Mouse (Mus musculus) gastrocnemius, postnatal 14 days (tissue): Measurements from ENCODE around the gene Ceacam1. TPM values are rescaled to one million over a fixed set of nuclear protein-coding genes. Genes with fewer than 3 reads are reported as not detected.
"Not testable (repeated sequence)": the region's sequence is repeated elsewhere in the genome, so short reads cannot be mapped to it uniquely, and the experiment has no call there.

Source experiments
- DNase-seq: peaks from one replicate; pipeline ENCODE4 v3.0.0; 2021; ENCODE audit warnings: mixed read lengths
- intact Hi-C: fragments of 180-260 bp; cut with DNase I; formaldehyde crosslinking; loops from one replicate; pipeline ENCODE4 v1.15.1; 2025; ENCODE audit warnings: low total_unique reads
- total RNA-seq, 2 experiments: library from RNA; stranded (reverse); gene quantifications; 2 replicates each; pipeline ENCODE4 v1.2.3; 2021

Gene Ceacam1
- total RNA-seq, 2 experiments from 2014 or later = 5.1 to 6.4 TPM

DNA sequence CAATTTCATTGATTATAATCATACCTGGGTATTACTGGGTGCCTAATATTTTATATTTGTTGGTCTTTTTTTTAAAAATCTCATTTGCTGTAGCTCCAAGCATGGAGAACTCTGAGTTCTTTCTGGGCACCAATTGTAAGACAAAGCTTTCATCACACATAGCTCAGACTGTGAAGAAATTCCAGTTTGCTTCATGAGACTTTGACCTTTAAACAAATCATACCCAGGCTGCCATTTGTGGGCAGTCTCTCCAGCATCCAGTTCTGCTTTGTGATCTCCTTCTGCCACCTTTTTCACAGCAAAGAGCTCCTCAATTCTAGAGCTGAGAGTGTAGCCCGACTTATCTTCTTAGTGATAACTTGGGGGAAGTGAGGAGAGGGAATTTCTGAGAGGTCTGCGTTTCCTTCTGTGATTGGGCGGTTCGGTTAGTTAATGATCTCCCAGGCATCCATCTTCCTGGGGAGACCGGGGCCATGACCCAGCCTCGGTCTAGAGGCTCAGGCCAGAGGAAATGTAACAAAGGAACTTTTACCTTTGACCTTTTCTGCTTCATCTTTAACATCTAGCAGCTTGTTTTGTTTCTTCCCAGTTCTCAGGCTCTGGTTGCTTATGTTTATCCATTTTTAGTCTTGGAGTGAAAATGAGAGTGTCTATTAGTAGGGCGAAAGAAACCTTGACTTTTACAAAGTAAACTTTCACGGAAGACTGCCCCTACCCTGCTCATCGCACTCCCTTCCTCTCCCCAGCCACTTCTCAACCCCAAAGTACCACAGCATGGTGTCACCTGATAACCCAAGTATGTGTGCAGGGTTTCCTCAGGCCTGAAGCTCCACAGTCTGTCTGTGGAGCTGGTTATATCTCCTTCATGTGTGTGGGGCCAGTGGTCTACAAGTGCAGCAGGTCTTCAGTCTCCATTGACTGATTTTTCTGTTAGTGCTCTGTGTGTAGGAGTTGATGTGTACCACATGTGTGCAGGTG is 27.2 kb downstream of the Ceacam1 start:
- intact Hi-C loops = no loop called here
- no peak for DNase-seq

- intact Hi-C loops = no loop called here
- DNase-seq = no peak
Measured at GRCm38 (mm10) chr7:25440816-25441153, 36.6 kb downstream of the Ceacam1 start.

DNA sequence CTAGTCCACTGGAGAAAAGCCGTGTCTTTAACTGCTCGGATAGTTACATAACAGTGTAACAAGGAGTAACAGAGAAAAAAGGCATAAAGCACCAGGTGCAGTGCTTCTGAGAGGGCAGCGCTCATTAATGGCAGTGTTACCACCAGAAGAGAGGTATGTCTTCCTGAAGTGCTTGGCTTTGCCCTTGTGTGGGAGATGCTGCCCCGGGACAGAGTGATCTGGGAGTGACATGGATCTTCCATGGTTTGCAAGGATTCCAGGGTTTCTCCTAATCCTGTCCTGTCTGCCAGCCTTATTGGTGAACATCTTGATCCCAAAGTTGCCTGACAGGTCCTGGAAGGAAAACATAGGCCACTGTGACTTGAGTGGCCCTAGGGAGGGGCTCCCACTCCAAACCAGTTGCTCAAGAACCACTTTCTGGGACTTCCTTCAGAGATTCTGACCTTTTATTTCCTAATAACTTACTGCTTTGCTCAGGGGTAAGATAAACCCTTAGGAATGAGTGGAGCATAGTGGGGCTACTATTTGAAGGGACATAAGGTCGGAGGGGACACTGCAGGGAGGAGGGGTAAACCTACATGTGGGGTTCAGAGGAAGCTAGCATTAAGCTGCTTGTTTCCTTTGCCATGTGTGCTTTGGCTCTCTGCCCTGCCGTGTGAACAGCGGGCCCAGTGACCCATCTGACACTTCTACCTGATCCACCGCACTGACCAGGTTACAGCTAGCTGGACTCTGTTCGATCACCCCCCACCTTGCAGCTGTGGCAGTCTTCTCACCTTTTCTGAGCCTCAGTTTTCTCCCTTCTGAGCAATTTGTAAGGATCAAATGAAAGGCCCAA is 37.2 kb downstream of the Ceacam1 start:
- intact Hi-C loops = no loop called here
- DNase-seq = no peak

- no peak for DNase-seq
- intact Hi-C loops = no loop called here
Measured at GRCm38 (mm10) chr7:25439124-25439822, 38.1 kb downstream of the Ceacam1 start.

DNA sequence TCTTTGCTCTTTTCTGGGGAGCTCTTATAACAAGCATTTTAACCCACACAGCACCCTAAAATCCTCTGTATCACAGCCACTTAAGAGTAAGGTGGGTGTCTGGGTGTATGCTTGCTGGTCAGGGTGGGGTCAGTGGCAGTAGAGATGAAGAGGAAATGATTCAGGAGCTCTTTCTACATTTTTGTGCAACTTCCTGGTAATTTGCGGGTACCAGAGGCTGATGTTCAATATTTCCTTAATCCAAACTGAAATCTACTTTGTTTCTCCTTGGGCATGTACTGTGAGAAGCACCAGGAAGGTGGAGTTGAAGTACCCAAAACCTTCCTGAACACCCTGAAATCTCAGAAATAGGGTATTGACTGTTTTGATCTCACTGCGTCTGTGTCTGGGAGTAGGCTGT is 40.7 kb downstream of the Ceacam1 start:
- no peak for DNase-seq
- intact Hi-C loops = no loop called here

- intact Hi-C loops = no loop called here
- no peak for DNase-seq
Measured at GRCm38 (mm10) chr7:25436226-25436625, 41.2 kb downstream of the Ceacam1 start.

DNA sequence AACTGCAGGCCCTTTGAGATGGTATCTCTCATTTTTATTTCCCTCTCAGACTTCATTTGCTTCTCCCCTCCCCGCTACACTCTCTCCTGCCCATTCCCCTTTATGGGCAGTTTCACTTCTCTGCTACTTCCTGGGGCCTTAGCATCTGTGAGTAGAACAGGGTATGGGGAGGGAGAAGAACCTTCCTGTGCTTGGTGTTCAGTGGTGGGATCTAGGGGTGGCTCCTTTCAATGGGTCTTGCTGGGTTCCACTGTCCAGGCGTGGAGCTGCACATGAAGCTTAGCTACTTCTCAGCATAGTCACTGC is 41.9 kb downstream of the Ceacam1 start:
- DNase-seq = no peak
- intact Hi-C loops = no loop called here

DNA sequence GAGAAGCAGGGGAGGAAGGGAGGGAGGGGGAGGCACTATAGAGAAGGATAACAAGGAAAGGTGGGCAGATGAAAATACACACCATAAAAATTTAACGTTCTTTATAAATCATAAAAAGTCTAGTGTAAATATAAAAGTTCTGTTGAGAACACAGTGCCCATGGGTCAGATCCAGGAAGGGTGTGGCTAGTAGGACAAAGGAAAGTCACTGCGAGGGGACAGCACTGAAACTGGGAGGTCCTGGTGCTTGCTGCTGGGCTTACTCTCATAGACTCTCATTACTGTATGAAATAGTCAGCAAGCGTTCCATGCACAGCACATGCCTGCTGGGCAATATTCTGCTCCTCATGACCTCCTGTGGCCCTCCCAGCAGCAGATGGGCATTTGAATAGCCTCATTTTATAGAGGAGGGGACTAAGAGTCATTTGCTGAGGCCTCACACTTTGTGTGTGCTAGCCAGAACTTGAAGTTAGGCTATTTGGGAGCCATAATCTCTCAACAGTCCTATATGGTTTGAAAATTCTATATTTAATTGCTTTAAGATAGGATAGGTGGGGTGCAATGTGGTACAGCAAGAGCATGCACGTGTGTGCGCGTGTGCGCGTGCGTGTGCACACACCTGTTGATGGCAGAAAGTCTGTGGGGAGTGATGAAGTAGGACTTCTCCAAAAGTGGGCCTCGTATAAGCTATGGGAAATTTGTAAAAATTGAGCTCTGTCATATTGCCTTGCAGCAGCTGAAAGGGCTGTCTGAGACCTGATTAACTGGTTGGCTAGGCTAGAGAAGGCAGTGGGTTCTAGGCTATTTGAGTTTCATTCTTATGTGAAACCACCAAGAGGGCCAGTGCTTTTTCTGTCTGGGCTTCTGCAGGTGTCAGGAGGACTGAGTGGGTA is 42.5 kb downstream of the Ceacam1 start:
- no peak for DNase-seq
- intact Hi-C loops = no loop called here

DNA sequence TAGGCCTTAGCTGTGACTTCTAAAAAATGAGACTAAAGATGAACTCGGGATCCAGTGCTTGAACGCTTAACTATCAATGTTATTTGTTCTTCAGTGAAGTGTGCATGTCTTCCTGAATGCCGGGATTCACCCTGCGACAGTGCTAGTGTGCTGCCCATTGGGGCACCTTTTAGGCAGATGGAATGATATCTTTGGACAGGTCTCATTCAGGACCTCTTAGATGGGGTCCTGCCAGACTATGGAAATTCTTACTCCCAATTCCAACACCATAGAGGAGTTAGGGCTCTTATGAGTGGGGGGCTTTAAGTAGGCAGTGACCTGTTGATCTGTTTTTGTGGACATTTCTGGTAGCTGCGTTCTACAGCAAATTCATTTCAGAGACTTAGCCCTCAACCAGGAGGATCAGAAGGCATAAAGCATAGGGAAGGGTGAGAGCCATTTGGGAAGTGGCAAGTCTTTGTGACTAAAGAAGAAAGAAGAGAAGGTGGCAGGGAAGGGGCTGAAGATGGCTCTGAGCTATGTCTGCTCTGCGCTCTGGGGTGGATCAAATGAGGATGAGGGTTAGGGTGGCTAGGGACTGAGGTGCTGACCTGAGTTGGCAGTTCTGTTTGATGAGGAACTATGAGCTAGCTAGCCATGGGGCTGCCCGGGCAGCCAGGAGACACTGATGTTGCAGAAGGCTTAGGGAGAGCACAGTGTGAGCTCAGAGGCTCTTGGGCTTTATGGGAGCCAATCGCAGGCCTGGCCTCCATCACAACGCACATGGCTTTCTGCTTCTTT is 43.4 kb downstream of the Ceacam1 start:
- intact Hi-C loops = no loop called here
- DNase-seq = no peak

- DNase-seq = no peak
- intact Hi-C loops = no loop called here
Measured at GRCm38 (mm10) chr7:25433007-25433541, 44.3 kb downstream of the Ceacam1 start.

DNA sequence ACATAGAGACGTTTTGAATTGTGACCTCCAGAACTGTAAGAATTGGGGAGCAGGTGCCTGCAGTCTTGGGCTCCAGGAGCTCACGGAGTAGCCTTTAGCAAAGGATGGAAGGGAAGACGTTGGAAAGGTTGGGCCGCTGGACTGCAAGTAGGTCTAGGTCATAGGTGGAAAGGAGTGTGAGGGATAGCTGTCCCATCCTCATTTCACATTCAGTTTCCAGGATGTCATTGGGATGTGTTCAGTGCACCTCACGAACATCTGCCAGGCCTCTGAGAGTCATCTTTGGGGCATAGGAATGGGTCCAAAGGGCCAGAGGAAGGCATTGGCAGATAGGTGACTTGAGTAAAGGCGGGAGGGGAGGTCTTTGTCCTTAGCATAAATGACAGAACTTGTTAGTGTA is 45.0 kb downstream of the Ceacam1 start:
- DNase-seq = no peak
- intact Hi-C loops = no loop called here

DNA sequence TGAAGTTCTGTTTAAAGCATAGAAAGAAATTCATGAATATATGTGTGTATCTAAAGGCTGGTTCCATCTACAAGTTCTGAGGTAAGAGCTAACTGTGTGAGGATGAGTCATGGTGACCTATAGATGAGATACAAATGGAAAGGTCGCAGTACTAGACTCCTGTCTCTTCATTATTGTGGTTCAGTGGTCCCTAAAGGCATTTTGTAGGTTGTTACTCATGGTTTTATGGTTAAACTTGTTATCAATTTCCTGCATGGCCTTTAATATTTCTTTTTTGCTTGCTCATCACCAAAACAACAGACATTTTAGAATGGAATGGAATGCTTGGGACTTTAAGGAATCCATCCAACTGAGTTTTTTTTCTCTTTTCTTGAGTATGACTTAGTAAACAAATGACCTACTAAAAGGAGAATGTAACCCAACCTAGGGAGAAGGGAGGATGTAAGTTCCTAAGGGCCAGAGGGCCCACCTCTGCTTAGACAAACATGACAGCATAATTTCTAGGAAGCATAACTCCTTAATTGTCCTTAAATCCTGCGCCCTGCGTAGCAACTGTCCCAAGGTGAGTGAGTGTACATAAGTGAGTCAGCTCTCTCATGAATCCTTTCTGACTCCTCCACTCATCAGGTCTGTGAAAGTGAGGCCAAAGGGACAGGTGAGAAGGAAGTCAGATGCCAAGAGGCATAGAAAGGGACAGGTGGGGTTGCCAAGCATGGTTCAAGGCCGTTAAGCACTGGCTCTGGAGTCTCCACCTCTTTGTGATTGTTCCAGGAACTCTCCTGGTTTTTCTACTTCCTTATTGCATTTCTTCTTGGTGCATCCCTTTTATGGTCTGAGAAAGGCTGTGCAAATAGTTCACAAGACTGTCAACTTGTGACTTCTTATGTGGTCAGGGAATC is 47.3 kb downstream of the Ceacam1 start:
- no peak for DNase-seq
- intact Hi-C loops = loop anchor here (5.0 kb wide), 1 partner anchor 167 kb away; no protein-coding TSS in a partner anchor

GRCm38 (mm10) chr7:25428321-25428720 is 49.1 kb downstream of the Ceacam1 start:
- intact Hi-C loops = loop anchor here (5.0 kb wide), 1 partner anchor 169 kb away; no protein-coding TSS in a partner anchor
- DNase-seq = no peak

DNA sequence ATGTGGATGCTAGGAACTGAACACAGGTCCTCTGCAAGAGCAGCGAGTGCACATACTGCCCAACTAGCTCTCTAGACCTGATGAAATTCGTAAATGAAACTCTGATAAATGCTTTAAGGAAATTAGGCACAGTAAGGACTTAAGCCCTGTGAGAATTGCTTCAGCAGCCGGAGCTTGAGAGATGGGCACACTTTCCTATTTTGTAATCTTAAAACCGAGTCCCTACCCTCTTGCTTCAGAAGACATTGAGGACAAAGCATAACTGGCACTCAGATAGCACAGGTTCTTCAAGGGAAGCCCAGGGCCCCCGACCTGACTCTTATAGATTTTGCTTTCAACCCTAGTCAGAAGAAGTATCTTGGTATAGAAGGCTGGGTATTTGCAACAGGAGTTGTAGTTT is 50.3 kb downstream of the Ceacam1 start:
- intact Hi-C loops = loop anchor here (5.0 kb wide), 1 partner anchor 170 kb away; no protein-coding TSS in a partner anchor
- DNase-seq = no peak

DNA sequence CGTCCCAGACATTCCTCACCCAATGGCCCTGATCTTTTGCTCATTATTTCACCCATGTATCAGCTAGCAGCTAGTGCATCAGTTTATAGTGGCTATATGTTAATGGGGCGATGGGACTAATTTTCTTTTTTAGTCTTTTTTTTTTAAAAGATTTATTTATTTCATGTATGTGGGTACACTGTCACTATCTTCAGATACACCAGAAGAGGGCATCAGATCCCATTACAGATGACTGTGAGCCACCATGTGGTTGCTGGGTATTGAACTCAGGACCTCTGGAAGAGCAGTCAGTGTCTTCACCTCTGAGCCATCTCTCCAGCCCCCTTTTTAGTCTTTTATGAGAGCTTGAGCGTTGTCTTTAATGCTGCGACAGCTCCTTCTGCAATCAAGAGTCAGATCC is 51.0 kb downstream of the Ceacam1 start:
- not testable (repeated sequence) for DNase-seq
- intact Hi-C loops = loop anchor here (5.0 kb wide), 1 partner anchor 171 kb away; no protein-coding TSS in a partner anchor

- intact Hi-C loops = loop anchor here (5.0 kb wide), 1 partner anchor 113 kb away; the partner anchor contains the start of gene Ceacam2
- peak; percentile 75 for DNase-seq
Measured at GRCm38 (mm10) chr7:25424429-25424828, 53.0 kb downstream of the Ceacam1 start.
